Mouse (Mus musculus) gastrocnemius, postnatal 36 days (tissue): ENCODE measurements at regions not wholly inside any gene's neighbourhood (a gene's known extent, or its start where the extent isn't known, plus 50 kb on each side); places are given as distances from the start of the nearest gene placed in this dataset.

Experiments used
- DNase-seq, 2 experiments: peaks; one replicate each; pipeline ENCODE4 v3.0.0; 2022
- intact Hi-C: fragments of 180-260 bp; cut with DNase I; formaldehyde crosslinking; loops from one replicate; pipeline ENCODE4 v1.15.1; 2025

DNA sequence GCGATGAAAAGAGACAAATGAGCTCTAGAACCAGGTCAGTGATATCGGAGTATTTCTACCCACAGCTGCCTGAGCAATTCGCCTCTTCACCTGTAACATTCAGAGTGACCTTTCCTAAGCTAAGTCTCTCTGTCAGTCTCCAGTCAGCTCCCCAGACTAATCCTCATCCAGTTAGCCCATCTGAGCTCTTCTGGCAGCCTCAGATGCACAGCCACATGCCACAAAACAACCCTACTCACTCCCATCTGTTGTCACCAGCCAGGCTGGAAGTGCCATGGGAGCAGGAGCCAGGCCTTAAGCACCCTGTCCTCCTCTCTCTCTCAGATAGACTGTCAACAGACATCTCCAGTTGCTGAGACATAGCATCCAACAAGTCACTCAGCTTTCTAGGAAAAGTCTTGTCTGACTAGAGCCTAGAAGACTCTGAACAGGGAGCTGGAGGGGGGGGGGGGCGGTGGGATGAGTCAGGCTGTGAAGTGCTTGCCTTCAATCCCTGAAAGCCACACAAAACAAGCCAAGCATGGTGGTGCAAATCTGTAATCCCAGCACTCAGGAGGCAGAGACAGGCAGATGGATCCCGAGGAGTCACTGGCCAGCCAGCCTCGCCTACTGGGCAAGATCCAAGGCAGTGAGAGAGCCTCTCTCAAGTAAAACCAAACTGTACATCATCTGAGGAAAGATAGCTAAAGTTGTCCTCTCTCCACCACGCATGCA, 225.6 kb downstream of the Mycn start:
- no peak for DNase-seq
- intact Hi-C loops: no loop called here

DNA sequence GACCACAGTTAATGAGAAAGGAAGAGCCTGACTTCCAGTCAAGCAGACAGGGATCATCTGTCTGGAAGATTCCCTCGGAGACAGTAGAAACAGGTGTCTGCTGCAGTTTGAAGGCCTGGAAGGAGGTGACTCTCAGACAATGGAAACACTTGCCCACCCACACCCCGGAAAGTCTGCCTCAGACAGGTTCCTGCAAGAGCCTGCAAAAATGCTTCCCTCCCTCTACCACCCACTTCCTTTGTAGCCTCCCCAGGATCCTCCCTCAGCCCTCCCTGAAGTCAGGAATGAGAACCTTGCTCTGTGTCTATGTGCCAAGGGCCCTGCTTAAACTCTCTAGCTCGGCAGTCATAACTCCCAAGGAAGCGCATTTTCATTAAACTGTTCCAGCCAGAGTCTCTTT, 226.2 kb downstream of the Mycn start:
- no peak for DNase-seq
- intact Hi-C loops: no loop called here

DNA sequence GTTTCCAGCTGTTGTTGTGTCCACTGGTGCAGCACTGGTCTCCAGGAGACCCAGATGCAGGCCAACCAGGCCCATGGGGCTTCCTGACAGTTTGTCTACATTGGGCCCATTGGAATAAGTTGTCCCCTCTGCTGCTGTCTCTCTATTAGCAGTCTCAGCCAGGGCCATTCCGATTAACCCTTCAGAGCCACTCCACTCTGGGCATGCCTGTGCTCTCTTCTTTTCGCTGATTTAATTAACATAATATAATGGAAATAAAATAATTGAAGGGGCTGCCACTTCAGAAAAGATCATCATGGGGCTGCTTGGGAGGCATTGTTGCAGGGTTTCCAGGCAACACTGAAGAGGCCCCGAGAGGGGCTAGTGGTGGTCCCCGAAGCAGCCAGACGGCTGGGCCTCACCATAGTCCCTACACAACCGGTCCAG, 231.5 kb downstream of the Mycn start:
- intact Hi-C loops: no loop called here
- DNase-seq: no peak

DNA sequence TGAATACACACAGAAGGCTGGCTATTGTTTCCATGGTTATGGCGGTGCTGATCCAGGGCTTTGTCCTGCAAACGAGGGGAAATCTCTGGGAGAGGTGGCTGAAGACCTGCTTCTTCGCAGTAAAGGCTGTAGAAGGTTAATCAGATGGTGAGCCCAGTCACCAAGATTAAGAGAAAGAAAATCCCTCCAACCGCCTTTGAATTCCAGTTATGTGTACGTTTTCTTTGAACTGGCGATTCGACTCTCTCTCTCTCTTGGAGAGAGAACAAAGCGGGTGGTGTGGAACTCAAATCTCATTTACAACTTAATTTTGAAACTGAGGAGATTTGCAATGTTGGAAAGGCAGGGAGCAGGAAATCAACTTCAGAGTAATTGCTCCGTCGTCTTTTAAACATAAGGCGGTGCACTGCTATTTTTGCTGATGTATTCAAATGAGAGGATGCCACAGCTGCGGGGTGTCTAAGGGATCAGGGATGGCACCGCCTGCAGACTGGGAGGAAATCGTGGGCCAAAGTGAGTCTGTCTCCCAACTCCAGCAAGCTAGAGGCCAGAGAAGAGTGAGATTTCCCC, 232.7 kb downstream of the Mycn start:
- DNase-seq: no peak
- intact Hi-C loops: no loop called here

DNA sequence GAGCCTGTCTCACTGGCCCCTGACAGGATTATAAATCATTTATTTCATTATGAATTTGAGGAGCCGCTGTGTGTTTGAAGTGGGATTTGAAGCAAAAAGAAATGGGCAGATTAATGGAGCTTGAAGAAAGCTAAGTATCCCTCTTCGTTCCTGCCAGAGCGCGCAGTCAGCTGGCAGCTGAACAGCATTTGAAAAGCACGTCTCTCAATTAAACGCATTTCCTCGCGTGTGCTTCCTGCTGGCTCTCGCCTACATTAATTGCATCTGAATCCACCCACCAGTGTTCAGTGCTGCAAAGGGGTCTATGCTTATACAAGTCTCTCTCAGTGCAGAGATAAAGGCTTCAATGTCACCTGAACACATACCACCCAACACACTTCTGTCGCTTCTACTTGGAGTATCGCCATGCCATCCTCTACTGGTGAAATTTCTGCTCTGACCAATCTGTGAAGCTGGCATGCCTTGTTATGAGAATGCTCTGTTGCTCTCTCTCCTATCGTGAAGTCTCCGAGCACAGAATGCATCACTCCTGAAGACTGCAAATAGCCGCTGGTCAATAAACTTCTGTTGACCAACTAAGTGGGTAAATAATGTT, 235.3 kb downstream of the Mycn start:
- intact Hi-C loops: no loop called here
- DNase-seq: no peak

DNA sequence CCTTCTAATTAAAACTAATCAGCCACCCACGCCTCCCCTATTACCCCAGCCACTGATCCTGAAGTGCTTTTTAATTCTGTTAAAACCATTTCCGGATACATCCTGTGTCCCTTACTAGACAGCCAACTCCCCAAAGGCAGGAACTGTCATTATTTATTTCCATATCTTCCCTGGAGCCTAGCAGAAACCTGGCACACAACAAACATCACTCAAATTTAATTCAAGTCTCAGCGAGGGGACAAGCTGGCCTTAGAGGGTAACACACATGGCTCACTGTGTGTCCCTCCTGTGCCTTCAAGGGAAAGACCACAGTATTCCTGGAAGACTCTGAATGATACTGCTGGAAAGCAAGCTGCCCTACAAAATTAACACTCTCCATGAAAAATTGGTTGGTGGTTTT, 240.0 kb downstream of the Mycn start:
- intact Hi-C loops: no loop called here
- DNase-seq: no peak

DNA sequence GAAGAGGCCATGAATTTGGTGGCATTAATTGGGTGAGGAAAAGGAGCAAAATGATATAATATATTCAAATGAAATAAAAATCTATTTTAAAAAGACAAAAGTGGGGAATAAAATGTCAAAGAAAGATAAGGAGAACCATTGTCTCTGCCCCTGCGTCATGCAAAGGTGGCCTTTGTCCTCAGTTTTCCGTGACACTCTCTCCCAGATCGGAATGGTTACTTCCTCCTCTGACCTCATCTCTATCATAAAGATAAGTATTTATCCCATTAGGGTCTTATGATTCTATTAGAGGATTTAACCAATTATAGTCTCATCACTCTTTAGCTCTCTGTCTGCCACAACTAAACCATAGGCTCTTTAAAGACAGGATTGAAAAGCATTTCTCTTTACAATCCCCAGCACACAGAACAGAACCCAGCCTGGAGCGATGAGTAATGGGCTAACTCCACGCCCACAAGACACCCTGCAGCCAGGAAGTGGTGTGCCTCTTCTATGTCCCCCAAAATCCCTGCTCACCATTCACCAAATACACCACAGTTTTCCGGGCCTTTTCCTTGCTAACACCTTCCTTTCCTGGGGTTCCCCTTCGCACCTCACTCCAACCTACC, 240.6 kb downstream of the Mycn start:
- intact Hi-C loops: no loop called here
- no peak for DNase-seq

DNA sequence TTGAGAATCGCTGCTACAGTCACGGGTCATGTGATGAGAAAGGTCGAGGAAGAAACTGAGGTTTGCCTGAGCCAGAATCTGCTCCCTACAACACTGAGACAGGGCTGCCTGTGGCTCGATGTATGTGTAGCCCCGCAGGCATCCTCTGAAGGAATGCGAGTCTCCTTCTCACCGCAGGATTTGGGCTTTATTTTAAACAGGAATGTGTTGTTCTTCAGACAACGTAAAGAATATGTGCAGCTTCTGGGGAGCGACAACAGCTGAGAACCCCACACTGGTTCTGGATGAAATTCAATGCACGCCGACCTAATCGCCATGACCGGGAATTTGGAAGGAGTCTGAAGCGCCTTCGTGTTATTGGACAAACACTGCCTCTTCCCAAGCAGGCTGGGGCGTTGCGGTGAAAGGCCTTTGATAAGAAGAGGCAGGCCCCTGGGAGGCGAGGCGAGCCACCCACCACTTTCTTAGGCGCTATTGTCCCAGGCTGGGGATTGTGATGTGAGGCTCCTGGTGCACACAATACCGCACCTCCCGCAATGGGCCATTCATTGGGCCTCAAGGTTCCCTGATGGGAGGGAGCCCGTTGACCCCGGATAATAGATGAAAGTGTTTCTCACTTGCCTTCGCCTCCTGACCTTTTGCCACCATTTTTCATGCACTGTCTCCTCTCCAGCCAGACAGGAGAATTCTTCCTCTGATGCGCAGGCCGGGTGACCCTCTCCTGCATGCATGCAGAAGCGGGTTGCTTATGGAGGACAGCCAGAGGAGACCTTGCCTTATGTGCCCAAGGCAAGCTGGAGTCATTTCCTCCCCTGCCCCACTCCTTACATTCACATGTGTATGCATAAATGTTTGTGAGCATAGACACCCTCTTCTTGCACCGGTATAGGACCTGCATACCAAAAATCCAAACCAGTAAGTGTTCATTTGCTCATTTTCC, 247.6 kb downstream of the Mycn start:
- intact Hi-C loops: no loop called here
- DNase-seq: no peak

DNA sequence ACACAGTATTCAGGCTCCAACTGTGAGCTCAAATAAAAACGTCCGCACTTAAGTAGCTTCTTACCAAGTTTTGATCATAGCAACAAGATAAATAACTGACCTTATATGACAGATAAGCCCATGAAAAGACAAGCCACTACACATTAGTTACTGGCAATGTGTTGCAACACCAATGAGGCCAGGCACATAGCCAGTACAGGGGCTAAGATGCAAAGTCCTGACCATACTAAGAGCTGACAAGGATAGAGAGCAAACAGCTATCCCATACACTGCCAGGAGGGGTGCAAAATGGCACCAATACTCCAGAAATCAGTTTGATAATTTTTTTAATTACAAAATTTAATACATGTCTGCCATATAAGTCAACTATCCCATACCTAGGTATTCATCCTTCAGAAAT, 254.3 kb downstream of the Mycn start:
- DNase-seq: no peak
- intact Hi-C loops: no loop called here

DNA sequence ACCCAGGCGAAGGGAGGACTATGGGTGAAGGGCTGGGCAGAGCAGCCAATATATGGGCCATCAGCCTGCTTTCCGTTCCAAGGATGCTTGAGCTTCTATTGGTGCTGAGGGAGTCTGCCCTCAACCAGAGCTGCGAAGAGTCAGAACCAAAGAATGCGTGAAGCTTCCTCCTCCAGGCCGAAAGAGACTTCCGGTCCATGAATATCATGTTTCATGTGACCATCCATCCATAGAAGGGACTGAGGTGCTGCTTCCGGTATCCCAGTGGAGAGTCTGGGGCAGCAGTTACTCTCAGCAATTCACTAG, 256.5 kb downstream of the Mycn start:
- DNase-seq: no peak
- intact Hi-C loops: no loop called here

DNA sequence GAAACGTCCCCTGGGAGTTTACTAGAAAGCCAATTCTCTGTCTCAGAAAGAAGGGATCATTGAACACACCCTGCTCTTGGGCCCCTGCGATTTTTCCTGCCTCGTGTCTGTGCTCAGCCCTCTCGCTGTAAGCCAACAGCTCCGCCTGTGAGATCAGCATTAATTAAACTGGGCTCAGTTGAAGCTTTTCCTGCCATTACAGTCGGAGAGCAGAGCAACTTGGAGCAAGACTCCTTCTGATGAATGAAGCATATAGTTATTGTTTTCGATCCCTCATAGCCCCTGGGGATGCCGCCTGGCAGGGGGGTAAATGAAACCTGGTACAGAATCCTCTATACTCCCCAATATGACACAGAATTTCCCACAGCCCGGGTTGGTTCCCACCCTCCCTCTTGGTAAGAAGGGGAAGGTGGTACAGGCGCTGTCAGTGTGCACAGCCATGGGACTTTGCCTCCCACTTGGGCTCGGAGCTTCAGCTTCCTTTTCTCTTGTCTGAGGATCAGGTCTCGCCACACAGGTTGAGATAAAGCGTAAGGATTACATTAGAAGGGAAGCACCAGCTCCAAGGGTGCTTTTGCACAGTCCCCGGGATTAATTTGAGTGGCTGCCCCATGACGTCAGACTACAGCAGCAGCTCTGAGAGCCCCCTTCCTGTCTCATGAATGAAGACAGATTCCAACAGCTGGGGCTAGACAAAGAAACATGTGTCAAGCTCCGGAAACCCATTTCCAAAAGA, 257.1 kb downstream of the Mycn start:
- intact Hi-C loops: no loop called here
- no peak for DNase-seq

DNA sequence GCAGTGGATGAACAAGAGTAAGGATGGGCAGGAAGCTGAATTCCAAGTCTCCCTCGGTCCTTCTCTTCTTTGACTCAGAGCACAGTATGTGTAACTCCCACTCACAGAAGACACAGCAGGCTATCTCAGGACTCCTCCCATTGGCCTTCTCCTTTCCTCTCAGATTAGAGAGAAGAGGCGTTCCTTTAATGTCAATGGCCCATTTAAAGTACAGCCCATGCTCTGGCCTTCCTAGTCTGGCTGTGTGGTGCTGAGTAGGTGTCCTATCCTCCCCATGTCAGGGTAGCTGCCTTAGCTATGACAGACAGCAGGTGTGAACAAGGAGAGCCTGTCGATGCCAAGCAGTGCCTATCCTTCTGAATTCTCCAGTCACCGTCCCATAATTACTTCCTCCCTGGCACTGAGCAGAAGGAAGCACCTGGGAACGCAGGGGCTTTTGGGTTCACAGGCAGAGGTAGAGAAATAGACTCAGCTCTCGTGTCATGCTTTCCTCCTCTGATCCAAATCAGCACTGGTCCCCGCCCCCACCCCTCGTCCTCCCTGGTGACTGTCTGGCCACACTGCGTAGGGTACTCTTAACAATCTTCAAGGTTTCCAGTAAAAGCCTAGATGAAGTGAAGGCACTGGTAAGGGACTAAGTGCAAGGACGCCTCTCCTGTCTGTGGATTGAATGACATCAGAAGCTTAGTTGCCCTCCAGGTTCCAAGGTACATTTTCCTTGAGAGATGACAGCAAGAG, 257.8 kb downstream of the Mycn start:
- intact Hi-C loops: no loop called here
- DNase-seq: no peak

DNA sequence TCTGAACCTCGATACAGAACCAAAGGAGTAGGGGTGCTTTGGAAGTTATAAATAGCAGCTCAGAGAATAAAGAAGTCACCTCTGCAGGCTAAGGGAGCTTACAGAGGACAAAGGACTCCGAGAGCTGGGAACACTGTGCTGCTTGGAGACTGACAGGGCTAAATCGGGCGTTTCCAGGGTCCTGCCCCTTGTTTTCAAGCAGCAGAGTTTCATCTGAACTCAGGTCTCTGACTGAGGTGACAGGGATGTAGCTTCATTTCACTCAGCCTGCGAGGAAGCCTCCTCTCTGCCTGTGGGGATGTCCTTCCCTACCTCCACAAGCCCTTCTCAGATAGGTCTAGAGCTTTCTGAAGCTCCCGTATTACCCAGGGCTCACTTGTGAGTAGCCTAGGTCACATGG, 260.6 kb downstream of the Mycn start:
- DNase-seq: no peak
- intact Hi-C loops: no loop called here

DNA sequence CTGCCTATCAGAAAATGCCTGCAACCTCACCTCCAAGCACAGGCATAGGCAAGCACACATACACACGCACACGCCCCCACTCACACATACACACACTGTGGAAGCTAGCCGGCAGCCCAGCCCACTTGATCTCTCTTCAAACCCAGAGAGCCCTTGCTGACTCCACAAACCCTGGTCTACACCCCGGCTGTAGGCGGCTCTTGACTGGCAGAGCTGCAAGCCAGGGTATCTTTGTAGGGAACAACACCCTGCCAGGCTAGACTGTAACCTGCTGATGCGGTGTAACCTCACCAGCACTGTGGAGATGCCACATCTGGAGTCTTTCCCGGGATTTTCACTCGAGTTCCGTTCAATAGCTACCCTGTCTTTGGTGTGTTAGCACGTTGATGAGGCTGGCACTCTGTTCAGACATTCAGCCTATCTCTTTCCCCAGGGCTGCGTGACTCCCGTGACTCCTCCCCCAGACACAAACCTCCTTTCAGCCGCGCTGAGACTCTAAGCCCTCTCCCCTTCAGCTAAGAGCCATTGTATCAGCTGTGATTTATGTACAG, 261.3 kb downstream of the Mycn start:
- intact Hi-C loops: no loop called here
- no peak for DNase-seq

DNA sequence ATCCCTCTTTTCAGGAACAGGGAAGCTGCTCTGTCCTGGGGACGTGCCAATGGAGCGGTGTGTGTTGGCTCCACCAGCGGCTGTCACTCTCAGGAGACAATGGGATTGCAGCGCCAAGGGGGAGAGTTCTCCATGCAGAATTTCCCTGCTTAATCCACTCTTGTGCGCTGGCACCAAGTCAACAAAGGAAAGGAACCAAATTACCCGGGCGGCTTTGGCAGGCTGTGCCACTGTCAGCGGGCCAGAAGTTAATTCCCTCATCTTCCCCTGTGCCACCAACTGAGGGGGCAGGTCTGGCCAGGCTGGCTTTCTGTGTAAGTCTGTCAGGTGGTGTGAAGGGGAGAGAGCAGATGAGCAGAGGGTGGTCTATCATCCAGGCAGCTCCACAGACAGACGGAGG, 265.0 kb downstream of the Mycn start:
- intact Hi-C loops: no loop called here

DNA sequence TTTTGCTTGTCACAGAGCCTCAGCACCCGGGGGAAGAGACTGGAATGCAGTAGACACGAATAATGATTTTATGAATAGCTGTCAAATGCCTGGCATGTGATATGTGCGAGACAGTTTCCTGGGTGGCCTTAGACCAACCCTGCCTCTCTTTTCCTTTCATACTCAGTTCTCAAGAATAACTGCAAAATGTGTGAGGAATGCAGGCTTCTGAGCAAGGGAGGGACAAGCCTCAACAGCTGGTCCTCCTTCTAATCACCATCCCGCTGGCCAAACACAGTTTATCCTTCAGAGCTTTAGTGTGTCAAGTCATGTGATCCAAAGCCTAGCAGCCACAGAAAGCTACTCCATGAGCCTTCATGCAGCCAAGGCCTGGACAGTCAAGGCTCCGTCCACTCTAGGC, 271.8 kb downstream of the Mycn start:
- intact Hi-C loops: no loop called here
- no peak for DNase-seq

More for the DNA sequence above, 265.0 kb downstream of the Mycn start:
- DNase-seq: peak in 1 of 2 experiments; percentile 5

DNA sequence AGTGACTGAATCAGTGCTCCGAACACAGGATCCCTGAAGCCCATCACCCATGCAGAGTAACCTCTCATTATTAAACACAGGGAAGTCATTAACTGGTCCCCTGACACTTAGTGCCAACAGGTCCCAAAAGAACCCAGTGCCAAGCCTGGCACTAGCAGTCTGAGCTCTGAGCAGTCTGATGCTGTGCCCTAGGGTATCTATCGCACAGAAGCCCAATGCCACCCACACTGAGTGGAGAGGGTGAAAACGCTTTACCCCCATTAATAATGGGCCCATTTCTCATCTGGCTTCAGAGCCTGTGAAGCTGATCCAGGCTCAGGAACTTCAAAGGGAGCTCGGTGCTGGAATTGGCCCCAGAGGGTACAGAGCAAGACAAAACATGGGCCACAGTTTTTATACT, 272.8 kb downstream of the Mycn start:
- intact Hi-C loops: no loop called here
- no peak for DNase-seq

DNA sequence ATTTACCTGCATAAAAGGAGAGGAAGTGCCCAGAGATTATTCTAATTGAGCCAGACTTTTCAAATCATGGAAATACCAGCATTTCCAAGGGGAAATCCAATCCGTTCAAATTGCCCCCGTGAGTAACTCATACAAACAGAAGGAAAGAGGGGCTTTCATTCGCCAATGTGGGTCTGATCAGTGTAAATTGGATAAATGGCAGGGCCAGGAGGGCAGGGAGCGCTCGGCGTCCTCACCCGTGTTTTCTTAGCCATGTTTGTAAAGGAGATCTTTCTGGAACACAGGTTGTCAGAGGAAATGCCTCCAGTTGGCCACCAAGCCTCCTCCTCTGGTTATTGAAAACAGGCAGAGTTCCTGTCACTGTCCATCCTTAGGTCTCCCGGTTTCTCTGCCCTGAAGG, 286.1 kb downstream of the Mycn start:
- intact Hi-C loops: loop anchor here (5.0 kb wide), 1 partner anchor 67 kb away; no protein-coding TSS in a partner anchor
- DNase-seq: no peak

DNA sequence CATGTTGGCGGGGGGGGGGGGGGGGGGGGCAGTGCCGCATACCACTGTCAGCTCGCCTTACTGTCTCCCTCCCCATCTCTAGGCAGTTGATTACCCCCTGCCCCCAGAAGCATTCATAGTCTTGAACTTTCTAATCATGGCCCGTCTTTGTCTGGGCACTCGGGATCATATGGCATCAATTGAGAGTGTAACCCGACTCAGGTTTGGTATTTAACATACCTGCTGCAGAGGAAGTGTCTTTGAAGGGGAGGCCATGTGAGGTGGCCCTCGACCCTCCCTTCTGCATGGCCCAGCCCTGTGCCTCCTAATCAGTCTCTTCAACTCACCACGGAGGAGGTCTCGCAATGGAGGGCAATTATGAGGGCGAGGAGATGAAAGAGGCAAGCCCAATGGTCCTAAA, 286.5 kb downstream of the Mycn start:
- intact Hi-C loops: loop anchor here (5.0 kb wide), 1 partner anchor 67 kb away; no protein-coding TSS in a partner anchor
- DNase-seq: no peak
